ENCODE assay signal across 27 mouse cellular contexts in the genomic region with DNA sequence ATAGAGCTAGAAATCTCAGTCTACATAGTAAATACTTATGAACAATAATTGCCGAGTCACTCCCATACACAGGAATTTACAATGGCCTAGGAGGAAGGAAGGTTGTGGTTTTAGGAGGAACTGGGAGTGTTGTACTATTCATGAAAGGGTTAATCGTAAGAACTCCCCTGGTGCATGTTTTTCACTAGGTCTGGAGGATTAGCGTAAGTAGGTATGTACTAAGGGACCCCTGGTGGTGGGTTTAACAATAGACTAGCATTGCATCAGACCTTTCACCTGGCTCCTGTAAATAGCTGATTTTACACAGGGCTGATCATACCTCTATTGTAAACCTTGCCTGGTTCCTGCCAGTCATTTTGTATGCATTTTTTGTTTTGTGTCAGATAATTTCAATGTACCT. TPM values are rescaled to one million over a fixed set of nuclear protein-coding genes. Genes with fewer than 3 reads are reported as not detected.
DNase-seq lines count a peak whose midpoint lies in the region; TF ChIP-seq lines count a peak whose summit lies in the region.
"Had no signal": no experiment of that assay in that cellular context is flagged by ENCODE, and none has a peak within 500 bp of the region (broad histone marks: within the 10 kb centered on the region; RNA-seq: fewer than 3 reads in every experiment).

No protein-coding gene starts in this region.

- 77% methylated on average over 3 of the region's 3 CpGs for WGBS in heart, adult 2 months

- no peaks in the 10 kb centered on the region for H3K27me3 ChIP-seq in heart, adult 2 months (ENCODE audit: control insufficient read depth, insufficient read depth, low read length)
- H3K27me3 ChIP-seq: forebrain, embryonic 13.5 days; heart, embryonic 12.5 days; hindbrain, embryonic 15.5 days; kidney, embryonic 15.5 days; liver, embryonic 15.5 days; lung, embryonic 15.5 days; midbrain, embryonic 15.5 days; neural tube, embryonic 15.5 days had no signal

- H3K27ac ChIP-seq in heart, adult 2 months, result no peak overlapping the region
- H3K27ac ChIP-seq: forebrain, embryonic 13.5 days; hindbrain, embryonic 15.5 days; kidney, embryonic 15.5 days; liver, embryonic 15.5 days; lung, embryonic 15.5 days; midbrain, embryonic 15.5 days; neural tube, embryonic 15.5 days had no signal

- TF ChIP-seq POLR2A in heart, adult 2 months (IDR thresholded peaks at IDR 0.05; ENCODE audit: insufficient read depth, low read depth, low read length), result no peak

- no peak overlapping the region for H3K9ac ChIP-seq in heart, adult 2 months (ENCODE audit: low read depth, low read length)
- H3K9ac ChIP-seq: forebrain, embryonic 13.5 days; heart, embryonic 12.5 days; hindbrain, embryonic 15.5 days; kidney, embryonic 15.5 days; liver, embryonic 15.5 days; lung, embryonic 15.5 days; midbrain, embryonic 15.5 days; neural tube, embryonic 15.5 days had no signal

- peaks cover 26% of the 10 kb centered on the region for H3K36me3 ChIP-seq in heart, adult 2 months (ENCODE audit: control insufficient read depth, insufficient read depth, low read length)

- intact Hi-C loops in heart, adult 2 months (cut with DNase I), result no loop called here

- no peak for DNase-seq in heart, adult 2 months
- no peak for DNase-seq in heart, postnatal 4 days
- DNase-seq in 3T3-L1 (ENCODE audit: low read depth, low spot score) (peak; percentile 9), ES-CJ7 (ENCODE audit: low read depth, low spot score) (peak; percentile 81), ZHBTc4 (ENCODE audit: low read depth, low spot score) (peak; percentile 71)
- no peak for DNase-seq in left cerebral cortex, adult 11 months (ENCODE audit: low spot score)
- no peak for DNase-seq in cerebellum, adult 11 months
- no peak for DNase-seq in spleen, postnatal 36 days (ENCODE audit: low spot score in 2 of 2)
- DNase-seq: adrenal gland, adult 8-10 months; cerebellum, adult 8-10 months; cerebellum, postnatal 25 days; gastrocnemius, postnatal 14 days; liver; retina, postnatal 1 day; right cerebral cortex, postnatal 14 days; thymus, postnatal 14 days had no signal

- no peaks in the 10 kb centered on the region for H3K4me1 ChIP-seq in heart, adult 2 months (ENCODE audit: control insufficient read depth, insufficient read depth, low read length)
- H3K4me1 ChIP-seq: forebrain, embryonic 13.5 days; heart, embryonic 12.5 days; hindbrain, embryonic 15.5 days; kidney, embryonic 15.5 days; liver, embryonic 15.5 days; lung, embryonic 15.5 days; midbrain, embryonic 15.5 days; neural tube, embryonic 15.5 days had no signal

- no peaks in the 10 kb centered on the region for H3K79me2 ChIP-seq in heart, adult 2 months (replicated peaks; ENCODE audit: control insufficient read depth, insufficient read depth, low read length)

- peak; percentile 16; the same call in 1 of the 2 replicates for TF ChIP-seq CTCF in heart, adult 2 months (IDR thresholded peaks at IDR 0.05)

- TF ChIP-seq EP300 in heart, adult 2 months (IDR thresholded peaks at IDR 0.05; ENCODE audit: insufficient read depth, low read depth, low read length), result no peak

- H3K4me3 ChIP-seq in heart, adult 2 months, result no peak overlapping the region
- H3K4me3 ChIP-seq: forebrain, embryonic 13.5 days; heart, embryonic 12.5 days; hindbrain, embryonic 15.5 days; kidney, embryonic 15.5 days; liver, embryonic 15.5 days; lung, embryonic 15.5 days; midbrain, embryonic 15.5 days; neural tube, embryonic 15.5 days had no signal

RNA-seq across cellular contexts. Expression of a gene that starts 33.3 kb away (rescaled TPM):
- 10 to 100 TPM; 19.8 to 19.9 TPM for total RNA-seq in heart, adult 2 months (2021)
- 7.0 and 13.1 TPM in 2 replicates for polyA plus RNA-seq in heart, adult 2 months (2012; rRNA removed)
- 10 to 100 TPM; 23.7 to 24.5 TPM for total RNA-seq in heart, postnatal 4 days (2021)

RNA-seq across cellular contexts. Expression of a gene that starts 33.6 kb away (rescaled TPM):
- 100 to 1,000 TPM; 109 to 125 TPM for total RNA-seq in heart, adult 2 months (2021)
- polyA plus RNA-seq in heart, adult 2 months (2012; rRNA removed), result 58.1 and 89.0 TPM in 2 replicates
- 100 to 1,000 TPM; 162 to 165 TPM for total RNA-seq in heart, postnatal 4 days (2021)

RNA-seq across cellular contexts. Expression of a gene that starts 39.7 kb away (rescaled TPM):
- total RNA-seq in heart, adult 2 months (2021), result 10 to 100 TPM; 16.8 to 27.1 TPM
- polyA plus RNA-seq in heart, adult 2 months (2012; rRNA removed), result 9.1 and 9.7 TPM in 2 replicates
- 1 to 10 TPM in 1 of 2 experiments, under 1 TPM in 1; 0.99 to 1.2 TPM for total RNA-seq in heart, postnatal 4 days (2021)
- total RNA-seq: hematopoietic stem cell, adult 5-6 weeks; megakaryocyte-erythroid progenitor cell, adult 5-6 weeks had no signal
- polyA plus RNA-seq: small intestine, adult 2 months had no signal

Comparison
In these comparisons a context has a peak if more than half of its experiments do, and no peak if none do; other contexts are left out.
1. RNA of a gene that starts 39.7 kb away (total RNA-seq): 16.8 to 27.1 TPM in heart, adult 2 months; 0.99 to 1.2 TPM in heart, postnatal 4 days; every median in the first group is over 4 times any median in the second.
2. DNase-seq: peak in 3T3-L1 (single experiment), ES-CJ7 (single experiment) and ZHBTc4 (single experiment); none in heart, adult 2 months (0 of 2), heart, postnatal 4 days (single experiment), left cerebral cortex, adult 11 months (single experiment), cerebellum, adult 11 months (single experiment) and spleen, postnatal 36 days (0 of 2).